Mouse (Mus musculus) CH12.LX (cell line): ENCODE measurements around the gene Glb1. TPM values are rescaled to one million over a fixed set of nuclear protein-coding genes. Genes with fewer than 3 reads are reported as not detected.

ENCODE experiments used
- DNase-seq: peaks from one replicate; pipeline ENCODE4 v3.0.0-alpha.2; 2013; ENCODE audit errors: extremely low read depth
- H3K27ac ChIP-seq: 2 replicates; pipeline ENCODE4 v1.5.1; 2012; ENCODE audit warnings: low read depth, mild to moderate bottlenecking, control low read depth, moderate library complexity; ENCODE audit not compliant: insufficient read depth
- H3K27me3 ChIP-seq: replicated peaks from 2 replicates; pipeline ENCODE3; 2012; ENCODE audit warnings: inconsistent platforms
- H3K36me3 ChIP-seq, 2 experiments: replicated peaks in 1 of 2; 2 replicates each; pipeline versions ENCODE3 to v1.6.1; 2012; ENCODE audit warnings: inconsistent platforms in 1 of 2, low read length in 1 of 2, mild to moderate bottlenecking in 1 of 2, mixed read lengths in 1 of 2, moderate library complexity in 1 of 2; ENCODE audit not compliant: control insufficient read depth in 1 of 2, insufficient read depth in 1 of 2
- H3K4me1 ChIP-seq, 2 experiments: 2 replicates each; pipeline ENCODE4 v1.6.1; 2012; ENCODE audit warnings: inconsistent platforms in 1 of 2, moderate library complexity in 1 of 2; ENCODE audit not compliant: insufficient read depth in 2 of 2, control insufficient read depth in 1 of 2
- H3K4me2 ChIP-seq: 2 replicates; pipeline ENCODE4 v1.6.1; 2012; ENCODE audit warnings: low read depth, mild to moderate bottlenecking, control low read depth; ENCODE audit not compliant: poor library complexity, insufficient read depth, severe bottlenecking
- H3K4me3 ChIP-seq, 3 experiments: fragments of 150-350 bp in 1 of 3; sonication (generic) in 1 of 3; replicated peaks in 1 of 3; 2 replicates each; pipeline versions ENCODE3 to v1.5.1; 2011 to 2012; ENCODE audit warnings: low read depth in 2 of 3, low read length in 2 of 3, mild to moderate bottlenecking in 2 of 3, moderate library complexity in 2 of 3, control low read depth in 1 of 3, improper control_type of control experiment in 1 of 3, inconsistent platforms in 1 of 3, mixed read lengths in 1 of 3; ENCODE audit not compliant: poor library complexity in 1 of 3
- H3K79me2 ChIP-seq: replicated peaks from 2 replicates; pipeline ENCODE4 v1.6.1; 2012; ENCODE audit warnings: mild to moderate bottlenecking, moderate library complexity; ENCODE audit not compliant: control insufficient read depth, poor library complexity, insufficient read depth, severe bottlenecking; ENCODE audit errors: extremely low read depth
- H3K9ac ChIP-seq: 2 replicates; pipeline ENCODE4 v1.6.1; 2012; ENCODE audit warnings: low read depth, mild to moderate bottlenecking, control low read depth, moderate library complexity; ENCODE audit not compliant: insufficient read depth
- H3K9me3 ChIP-seq: replicated peaks from 2 replicates; pipeline ENCODE3; 2012; ENCODE audit warnings: low read length, inconsistent platforms, mixed read lengths
- CHD1 ChIP-seq: IDR thresholded peaks from 2 replicates; pipeline ENCODE4 v1.6.1; 2012; ENCODE audit warnings: low read depth, low read length, improper control_type of control experiment, inconsistent platforms
- E2F4 ChIP-seq: IDR thresholded peaks from 2 replicates; pipeline ENCODE4 v1.6.1; 2011; ENCODE audit warnings: low read depth, low read length, improper control_type of control experiment; ENCODE audit not compliant: insufficient replicate concordance
- GABPA ChIP-seq: IDR thresholded peaks from 2 replicates; pipeline ENCODE4 v1.6.1; 2012; ENCODE audit warnings: low read depth, low read length, improper control_type of control experiment, inconsistent platforms; ENCODE audit not compliant: insufficient replicate concordance
- HCFC1 ChIP-seq: IDR thresholded peaks from 2 replicates; pipeline ENCODE4 v1.6.1; 2012; ENCODE audit warnings: low read depth, mild to moderate bottlenecking, inconsistent platforms, low read length, improper control_type of control experiment
- JUN ChIP-seq: IDR thresholded peaks from 2 replicates; pipeline ENCODE4 v1.6.1; 2011; ENCODE audit warnings: low read depth, mild to moderate bottlenecking, low read length, improper control_type of control experiment, moderate library complexity; ENCODE audit not compliant: insufficient read depth
- MEF2A ChIP-seq: IDR thresholded peaks from 2 replicates; pipeline ENCODE4 v1.6.1; 2014; ENCODE audit warnings: low read depth, mild to moderate bottlenecking, inconsistent platforms, low read length, improper control_type of control experiment, borderline replicate concordance
- NRF1 ChIP-seq: IDR thresholded peaks from 2 replicates; pipeline ENCODE4 v1.6.1; 2014; ENCODE audit warnings: low read depth, mild to moderate bottlenecking, inconsistent platforms, low read length, improper control_type of control experiment, moderate library complexity
- POLR2A ChIP-seq: IDR thresholded peaks from 2 replicates; pipeline ENCODE4 v1.6.1; 2011; ENCODE audit warnings: low read depth, mild to moderate bottlenecking, improper control_type of control experiment, low read length
- SIN3A ChIP-seq: IDR thresholded peaks from 2 replicates; pipeline ENCODE4 v1.6.1; 2012; ENCODE audit warnings: low read length, improper control_type of control experiment, inconsistent platforms
- SMC3 ChIP-seq: IDR thresholded peaks from 2 replicates; pipeline ENCODE4 v1.6.1; 2011; ENCODE audit warnings: low read depth, low read length, improper control_type of control experiment
- TCF12 ChIP-seq: IDR thresholded peaks from 2 replicates; pipeline ENCODE4 v1.6.1; 2014; ENCODE audit warnings: low read depth, mild to moderate bottlenecking, inconsistent platforms, low read length, improper control_type of control experiment
- ZNF384 ChIP-seq: IDR thresholded peaks from 2 replicates; pipeline ENCODE4 v1.6.1; 2012; ENCODE audit warnings: low read depth, low read length, improper control_type of control experiment, inconsistent platforms
- dilution Hi-C: fragments of 300-500 bp; cut with MboI; formaldehyde crosslinking; loops from 2 replicates; pipeline ENCODE4 v1.14.3; 2020; ENCODE audit warnings: low sequenced_read_pairs; ENCODE audit not compliant: extremely low pct_unique_long_range_greater_than_20kb, extremely low pct_ligation_motif_present
- in situ Hi-C: fragments of 300-500 bp; cut with MboI; formaldehyde crosslinking; loops from 3 replicates; pipeline ENCODE4 v1.14.3; 2019; ENCODE audit warnings: low sequenced_read_pairs, low pct_ligation_motif_present, low pct_unique_long_range_greater_than_20kb, mixed read lengths
- polyA plus RNA-seq: library from polyadenylated mRNA; unstranded; fragments of >175 nt; gene quantifications from 2 replicates; pipeline ENCODE4 v1.2.1, GENCODE M21; 2012; ENCODE audit warnings: low read depth; ENCODE audit not compliant: insufficient read length
- total RNA-seq, 2 experiments: library from RNA; depleted of rRNA; stranded (reverse); fragments of 300-350 nt in 1 of 2; fragments of >200 nt in 1 of 2; gene quantifications; 2 replicates each; pipeline ENCODE4 v1.2.3; 2012 to 2014

The Glb1 gene
- total and polyA plus RNA-seq, 3 experiments = 25.7 to 40.7 (median 35.4) TPM

GRCm38 (mm10) chr9:114507421-114507820 lies 106.5 kb downstream of the Glb1 start:
- H3K9ac ChIP-seq = no peak overlapping the region
- H3K36me3 ChIP-seq = no peaks in the 10 kb centered on the region
- TF ChIP-seq ZNF384 (peak; percentile 75), E2F4 (no peak)
- peak overlapping the region; percentile 63 for H3K4me2 ChIP-seq
- no peaks in the 10 kb centered on the region for H3K9me3 ChIP-seq
- dilution Hi-C loops = no loop called here
- DNase-seq = peak; percentile 40
- H3K4me1 ChIP-seq = peaks cover 9 to 19% of the 10 kb centered on the region in 2 experiments
- in situ Hi-C loops = no loop called here
- no peak overlapping the region for H3K27ac ChIP-seq
- no peaks in the 10 kb centered on the region for H3K79me2 ChIP-seq
- H3K4me3 ChIP-seq = no peak overlapping the region
- no peaks in the 10 kb centered on the region for H3K27me3 ChIP-seq

GRCm38 (mm10) chr9:114509785-114510184 lies 108.9 kb downstream of the Glb1 start:
- Histone ChIP-seq H3K9me3 (peaks cover 15% of the 10 kb centered on the region), H3K4me1 (peaks cover 9 to 19% of the 10 kb centered on the region in 2 experiments), H3K4me2 (no peak overlapping the region), H3K79me2 (no peaks in the 10 kb centered on the region), H3K27me3 (no peaks in the 10 kb centered on the region), H3K27ac (no peak overlapping the region), H3K9ac (no peak overlapping the region), H3K4me3 (no peak overlapping the region), H3K36me3 (no peaks in the 10 kb centered on the region)
- TF ChIP-seq POLR2A (no peak), CHD1 (no peak)
- dilution Hi-C loops (no loop called here), in situ Hi-C loops (no loop called here)
- no peak for DNase-seq

- H3K36me3 ChIP-seq = no peaks in the 10 kb centered on the region
- in situ Hi-C loops = no loop called here
These were observed 112.0 kb downstream of the Glb1 start for GRCm38 (mm10) chr9:114512831-114513230.

More at GRCm38 (mm10) chr9:114512831-114513230, 112.0 kb downstream of the Glb1 start:
- dilution Hi-C loops = no loop called here
- Histone ChIP-seq H3K4me1 (peaks cover under 1 to 2% of the 10 kb centered on the region in 2 experiments; a peak in 2 of 4 replicates), H3K9ac (no peak overlapping the region), H3K4me2 (no peak overlapping the region), H3K27me3 (no peaks in the 10 kb centered on the region), H3K4me3 (no peak overlapping the region), H3K9me3 (peaks cover 15% of the 10 kb centered on the region), H3K27ac (no peak overlapping the region), H3K79me2 (no peaks in the 10 kb centered on the region)
- DNase-seq = no peak
- TF ChIP-seq TCF12 (no peak), SMC3 (no peak), JUN (no peak), HCFC1 (no peak), NRF1 (no peak), MEF2A (no peak), SIN3A (no peak), GABPA (no peak)
